Mouse (Mus musculus): ENCODE data around the gene Baz1b. TPM values are rescaled to one million over a fixed set of nuclear protein-coding genes. Genes with fewer than 3 reads are reported as not detected.

Gene Baz1b
- polyA plus RNA-seq, 1 experiment from 2014 or later, result 14.3 TPM

DNA sequence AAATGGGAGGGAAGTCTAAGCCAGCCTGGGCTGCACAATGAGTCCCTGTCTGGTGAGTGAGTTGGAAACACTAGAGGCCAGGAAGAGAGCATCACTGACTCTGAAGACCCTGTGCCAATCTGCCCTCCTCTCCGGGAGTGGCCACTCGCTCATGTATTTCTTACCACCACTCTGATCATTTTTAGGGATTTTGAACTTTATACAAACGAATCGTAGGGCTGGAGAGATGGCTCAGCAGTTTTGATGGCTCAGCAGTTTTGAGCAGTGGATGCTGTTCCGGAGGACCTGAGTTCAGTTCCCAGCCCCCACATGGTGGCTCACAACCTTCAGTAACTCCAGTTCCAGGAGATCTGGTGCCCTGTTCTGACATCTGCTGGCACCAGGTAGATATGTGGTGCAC is 14.1 kb upstream of the Baz1b start:
- Histone ChIP-seq H3K36me3 (ENCODE audit: control insufficient read depth, insufficient read depth) (peaks cover 23% of the 10 kb centered on the region), H3K9me3 (replicated peaks; ENCODE audit: control insufficient read depth, low read length) (no peaks in the 10 kb centered on the region), H3K4me2 (ENCODE audit: low read depth, low read length) (no peak overlapping the region), H3K27me3 (ENCODE audit: control insufficient read depth, insufficient read depth, low read depth, low read length) (no peaks in the 10 kb centered on the region), H3K4me3 (ENCODE audit: low read depth, low read length) (no peak overlapping the region), H3K4me1 (ENCODE audit: control insufficient read depth, low read depth, low read length) (peaks cover 18% of the 10 kb centered on the region), H3K9ac (ENCODE audit: low read depth, low read length) (no peak overlapping the region), H3K27ac (ENCODE audit: low read length) (no peak overlapping the region)
- no peak for ATAC-seq (ENCODE audit: low read depth)
- WGBS (ENCODE audit: insufficient replicate concordance), result 80% methylated on average over 5 of the region's 5 CpGs

DNA sequence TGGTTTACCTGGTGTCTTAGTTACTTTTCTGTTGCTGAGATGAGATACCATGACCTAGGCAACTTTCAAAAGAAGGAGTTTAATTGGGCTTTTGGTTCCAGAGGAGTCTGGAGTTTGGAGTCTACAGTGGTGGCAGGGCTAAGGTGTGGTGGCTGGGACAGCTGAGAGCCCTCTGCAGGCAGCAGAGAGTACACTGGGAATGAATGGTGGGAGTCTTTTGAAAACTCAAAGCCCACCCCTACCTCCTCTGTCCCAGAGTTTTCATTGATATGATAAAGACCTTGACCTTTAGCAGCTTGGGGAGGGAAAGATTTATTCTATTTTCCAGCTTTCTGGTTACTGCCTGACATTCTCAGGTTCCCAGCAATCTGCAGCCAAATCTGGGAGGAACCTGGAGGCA is 12.0 kb upstream of the Baz1b start:
- no peak overlapping the region for H3K27ac ChIP-seq (ENCODE audit: low read length)
- no peak overlapping the region for H3K9ac ChIP-seq (ENCODE audit: low read depth, low read length)
- H3K27me3 ChIP-seq (ENCODE audit: control insufficient read depth, insufficient read depth, low read depth, low read length), result no peaks in the 10 kb centered on the region
- H3K4me1 ChIP-seq (ENCODE audit: control insufficient read depth, low read depth, low read length), result peaks cover 7% of the 10 kb centered on the region
- no peak overlapping the region for H3K4me3 ChIP-seq (ENCODE audit: low read depth, low read length)
- H3K36me3 ChIP-seq (ENCODE audit: control insufficient read depth, insufficient read depth), result peaks cover 40% of the 10 kb centered on the region
- no peaks in the 10 kb centered on the region for H3K9me3 ChIP-seq (replicated peaks; ENCODE audit: control insufficient read depth, low read length)
- no peak overlapping the region for H3K4me2 ChIP-seq (ENCODE audit: low read depth, low read length)
- no peak for ATAC-seq (ENCODE audit: low read depth)

DNA sequence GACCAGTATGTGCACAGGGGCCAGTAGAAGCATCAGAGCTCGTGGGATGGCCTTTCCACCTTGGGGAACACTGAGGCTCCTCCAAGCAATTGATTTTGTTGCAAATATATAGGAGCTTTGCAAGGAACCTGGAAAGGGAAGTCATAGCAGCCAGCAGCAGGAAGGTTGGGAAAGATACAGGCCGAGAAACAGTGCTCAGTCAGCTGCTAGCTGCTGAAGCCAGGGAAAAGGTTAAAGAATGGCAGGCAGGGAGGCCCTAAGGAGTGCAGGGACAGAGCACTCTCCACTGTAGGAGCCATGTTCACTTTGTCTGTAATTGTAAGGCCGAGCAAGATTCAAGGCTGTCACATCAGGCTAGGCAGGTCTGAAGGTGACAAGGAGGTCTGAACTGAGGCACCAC is 8.5 kb upstream of the Baz1b start:
- Histone ChIP-seq H3K9ac (ENCODE audit: low read depth, low read length) (no peak overlapping the region), H3K4me3 (ENCODE audit: low read depth, low read length) (no peak overlapping the region), H3K27ac (ENCODE audit: low read length) (no peak overlapping the region), H3K4me2 (ENCODE audit: low read depth, low read length) (no peak overlapping the region), H3K4me1 (ENCODE audit: control insufficient read depth, low read depth, low read length) (no peaks in the 10 kb centered on the region; the same call in none of the 2 replicates), H3K27me3 (ENCODE audit: control insufficient read depth, insufficient read depth, low read depth, low read length) (no peaks in the 10 kb centered on the region), H3K36me3 (ENCODE audit: control insufficient read depth, insufficient read depth) (peaks cover 44% of the 10 kb centered on the region), H3K9me3 (replicated peaks; ENCODE audit: control insufficient read depth, low read length) (no peaks in the 10 kb centered on the region)
- ATAC-seq (ENCODE audit: low read depth), result no peak
- 59% methylated on average over 3 of the region's 3 CpGs for WGBS (ENCODE audit: insufficient replicate concordance)

DNA sequence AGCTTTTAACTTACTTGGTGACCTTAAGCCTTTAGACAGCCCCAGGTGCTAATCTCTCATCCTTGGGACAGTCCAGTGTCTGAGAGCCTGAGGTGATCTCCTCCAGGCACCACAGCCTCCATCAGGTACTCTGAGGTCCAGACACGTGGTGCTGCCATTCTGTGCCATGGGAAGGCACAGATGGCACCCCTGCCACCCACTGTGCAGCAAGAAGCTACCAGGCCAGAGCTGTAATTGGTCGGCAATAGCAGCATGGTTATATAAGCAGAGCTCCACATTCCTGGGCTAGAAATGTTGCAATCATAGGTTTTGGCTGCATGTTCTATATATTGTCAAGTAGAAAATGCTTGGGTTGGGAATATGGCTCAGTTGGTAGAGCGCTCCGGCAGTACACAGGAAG is 8.1 kb upstream of the Baz1b start:
- H3K36me3 ChIP-seq (ENCODE audit: control insufficient read depth, insufficient read depth), result peaks cover 40% of the 10 kb centered on the region
- H3K9ac ChIP-seq (ENCODE audit: low read depth, low read length), result no peak overlapping the region
- H3K27ac ChIP-seq (ENCODE audit: low read length), result no peak overlapping the region
- H3K27me3 ChIP-seq (ENCODE audit: control insufficient read depth, insufficient read depth, low read depth, low read length), result no peaks in the 10 kb centered on the region
- no peaks in the 10 kb centered on the region; the same call in none of the 2 replicates for H3K4me1 ChIP-seq (ENCODE audit: control insufficient read depth, low read depth, low read length)
- ATAC-seq (ENCODE audit: low read depth), result no peak
- 83% methylated on average over 4 of the region's 4 CpGs for WGBS (ENCODE audit: insufficient replicate concordance)
- H3K4me2 ChIP-seq (ENCODE audit: low read depth, low read length), result no peak overlapping the region
- H3K9me3 ChIP-seq (replicated peaks; ENCODE audit: control insufficient read depth, low read length), result no peaks in the 10 kb centered on the region
- no peak overlapping the region for H3K4me3 ChIP-seq (ENCODE audit: low read depth, low read length)

DNA sequence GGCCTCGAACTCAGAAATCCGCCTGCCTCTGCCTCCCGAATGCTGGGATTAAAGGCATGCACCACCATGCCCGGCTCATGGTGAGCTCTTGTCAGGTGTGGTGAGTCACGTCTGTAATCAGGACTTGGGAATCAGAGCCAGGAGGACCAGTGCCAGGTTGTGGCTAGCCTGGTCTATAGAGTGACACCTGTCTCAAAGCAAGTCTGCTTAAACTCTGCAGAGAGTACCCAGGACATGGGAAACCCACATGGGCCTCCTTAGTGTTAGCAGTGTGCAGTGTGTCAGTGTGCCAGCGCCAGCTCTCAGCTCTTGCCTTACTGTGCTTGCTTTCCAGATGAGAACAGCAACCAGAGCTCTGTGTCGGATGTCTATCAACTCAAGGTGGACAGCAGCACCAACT is 7.4 kb upstream of the Baz1b start:
- ATAC-seq (ENCODE audit: low read depth), result no peak
- Histone ChIP-seq H3K27ac (ENCODE audit: low read length) (no peak overlapping the region), H3K4me1 (ENCODE audit: control insufficient read depth, low read depth, low read length) (no peaks in the 10 kb centered on the region; the same call in none of the 2 replicates), H3K27me3 (ENCODE audit: control insufficient read depth, insufficient read depth, low read depth, low read length) (no peaks in the 10 kb centered on the region), H3K9me3 (replicated peaks; ENCODE audit: control insufficient read depth, low read length) (no peaks in the 10 kb centered on the region), H3K9ac (ENCODE audit: low read depth, low read length) (no peak overlapping the region), H3K4me3 (ENCODE audit: low read depth, low read length) (no peak overlapping the region), H3K4me2 (ENCODE audit: low read depth, low read length) (no peak overlapping the region), H3K36me3 (ENCODE audit: control insufficient read depth, insufficient read depth) (peaks cover 40% of the 10 kb centered on the region)
- WGBS (ENCODE audit: insufficient replicate concordance), result 84% methylated on average over 7 of the region's 7 CpGs

DNA sequence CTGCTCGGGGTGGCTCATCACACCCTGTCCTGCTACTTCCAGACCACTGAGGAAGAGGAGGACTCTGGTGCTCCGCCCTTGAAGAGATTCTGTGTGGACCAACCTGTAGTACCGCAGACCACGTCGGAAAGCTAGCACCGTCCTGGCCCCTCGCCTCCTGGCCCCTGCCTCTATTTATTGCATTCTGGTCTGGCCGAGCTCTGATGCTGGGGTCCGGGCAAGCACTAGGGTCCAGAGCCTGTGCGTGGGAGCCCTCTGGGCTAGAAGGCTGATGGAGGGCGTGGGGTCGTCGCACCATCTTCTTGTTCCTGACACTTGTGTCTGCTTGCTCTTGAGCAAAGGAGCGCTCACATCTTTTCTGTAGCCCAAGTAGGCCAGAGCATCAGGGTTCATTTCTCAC is 6.3 kb upstream of the Baz1b start:
- no peak for ATAC-seq (ENCODE audit: low read depth)
- no peak overlapping the region for H3K27ac ChIP-seq (ENCODE audit: low read length)
- H3K9me3 ChIP-seq (replicated peaks; ENCODE audit: control insufficient read depth, low read length), result no peaks in the 10 kb centered on the region
- H3K36me3 ChIP-seq (ENCODE audit: control insufficient read depth, insufficient read depth), result peaks cover 40% of the 10 kb centered on the region
- H3K4me1 ChIP-seq (ENCODE audit: control insufficient read depth, low read depth, low read length), result peaks cover 3% of the 10 kb centered on the region
- no peaks in the 10 kb centered on the region for H3K27me3 ChIP-seq (ENCODE audit: control insufficient read depth, insufficient read depth, low read depth, low read length)
- 81% methylated on average over 14 of the region's 14 CpGs for WGBS (ENCODE audit: insufficient replicate concordance)
- H3K9ac ChIP-seq (ENCODE audit: low read depth, low read length), result no peak overlapping the region
- H3K4me3 ChIP-seq (ENCODE audit: low read depth, low read length), result no peak overlapping the region
- no peak overlapping the region for H3K4me2 ChIP-seq (ENCODE audit: low read depth, low read length)

DNA sequence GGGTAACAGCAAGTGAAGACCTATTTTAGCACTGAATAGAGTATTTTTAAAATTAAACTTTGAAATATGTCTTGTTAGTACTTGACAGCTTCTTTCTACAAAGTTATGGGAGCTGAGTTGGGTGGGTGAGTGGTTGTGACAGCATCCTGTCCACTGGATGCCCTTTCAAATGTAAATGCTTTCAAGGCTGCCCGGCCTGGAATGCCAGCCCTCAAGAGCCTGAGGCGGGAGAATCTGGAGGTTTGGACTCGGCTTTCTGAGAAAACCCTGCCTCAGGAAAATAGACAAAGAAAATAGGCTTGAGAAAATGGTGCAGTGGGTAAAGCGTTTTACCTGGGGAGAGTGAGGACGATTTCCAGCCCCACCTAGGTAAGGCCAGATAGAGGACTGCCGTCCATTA is 5.3 kb upstream of the Baz1b start:
- Histone ChIP-seq H3K9ac (ENCODE audit: low read depth, low read length) (no peak overlapping the region), H3K4me2 (ENCODE audit: low read depth, low read length) (no peak overlapping the region), H3K9me3 (replicated peaks; ENCODE audit: control insufficient read depth, low read length) (no peaks in the 10 kb centered on the region), H3K27me3 (ENCODE audit: control insufficient read depth, insufficient read depth, low read depth, low read length) (no peaks in the 10 kb centered on the region), H3K4me3 (ENCODE audit: low read depth, low read length) (no peak overlapping the region), H3K27ac (ENCODE audit: low read length) (no peak overlapping the region), H3K4me1 (ENCODE audit: control insufficient read depth, low read depth, low read length) (peaks cover 10% of the 10 kb centered on the region), H3K36me3 (ENCODE audit: control insufficient read depth, insufficient read depth) (peaks cover 40% of the 10 kb centered on the region)
- WGBS (ENCODE audit: insufficient replicate concordance), result 77% methylated on average over 6 of the region's 6 CpGs
- ATAC-seq (ENCODE audit: low read depth), result no peak

DNA sequence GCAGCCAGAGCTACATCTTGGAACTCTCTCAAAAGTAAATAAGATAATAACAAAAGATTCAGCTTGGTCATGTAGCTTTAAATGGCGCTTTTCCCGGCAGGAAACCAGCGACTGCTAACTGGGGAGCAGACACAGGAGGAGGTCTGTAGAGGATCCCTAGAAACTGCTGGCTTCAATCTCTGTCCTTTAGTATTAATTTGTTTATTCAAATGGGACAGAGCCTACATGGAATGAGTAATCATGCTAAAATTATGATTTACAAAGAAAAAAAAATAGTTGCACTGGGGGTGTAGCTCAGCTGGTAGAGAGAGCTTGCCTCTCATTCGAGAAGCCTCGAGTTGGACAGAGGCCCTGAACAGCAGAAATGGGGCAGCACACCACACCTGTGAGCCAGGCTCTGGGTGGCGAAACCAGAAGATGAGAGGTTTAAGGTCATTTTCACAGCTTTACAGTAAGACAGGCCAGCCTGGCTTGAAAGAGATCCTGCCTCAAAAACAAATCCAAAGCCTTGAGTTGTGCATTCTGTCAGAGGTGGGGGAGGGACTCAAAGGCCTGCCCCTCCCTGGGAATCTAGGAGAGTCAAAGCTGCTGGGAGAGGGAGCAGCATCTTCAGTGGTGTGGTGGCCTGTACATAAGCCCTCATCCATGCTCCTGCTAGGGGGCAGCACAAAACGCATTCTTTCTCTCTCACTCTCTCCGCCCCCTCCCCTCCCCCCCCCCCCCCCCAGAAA is 3.8 kb upstream of the Baz1b start:
- WGBS (ENCODE audit: insufficient replicate concordance), result 53% methylated on average over 8 of the region's 8 CpGs
- Histone ChIP-seq H3K4me3 (ENCODE audit: low read depth, low read length) (no peak overlapping the region), H3K4me2 (ENCODE audit: low read depth, low read length) (no peak overlapping the region), H3K27me3 (ENCODE audit: control insufficient read depth, insufficient read depth, low read depth, low read length) (no peaks in the 10 kb centered on the region), H3K36me3 (ENCODE audit: control insufficient read depth, insufficient read depth) (peaks cover 29% of the 10 kb centered on the region), H3K9ac (ENCODE audit: low read depth, low read length) (no peak overlapping the region), H3K9me3 (replicated peaks; ENCODE audit: control insufficient read depth, low read length) (no peaks in the 10 kb centered on the region), H3K27ac (ENCODE audit: low read length) (no peak overlapping the region; the same call in 1 of the 2 replicates), H3K4me1 (ENCODE audit: control insufficient read depth, low read depth, low read length) (peaks cover 10% of the 10 kb centered on the region)
- ATAC-seq (ENCODE audit: low read depth), result no peak

DNA sequence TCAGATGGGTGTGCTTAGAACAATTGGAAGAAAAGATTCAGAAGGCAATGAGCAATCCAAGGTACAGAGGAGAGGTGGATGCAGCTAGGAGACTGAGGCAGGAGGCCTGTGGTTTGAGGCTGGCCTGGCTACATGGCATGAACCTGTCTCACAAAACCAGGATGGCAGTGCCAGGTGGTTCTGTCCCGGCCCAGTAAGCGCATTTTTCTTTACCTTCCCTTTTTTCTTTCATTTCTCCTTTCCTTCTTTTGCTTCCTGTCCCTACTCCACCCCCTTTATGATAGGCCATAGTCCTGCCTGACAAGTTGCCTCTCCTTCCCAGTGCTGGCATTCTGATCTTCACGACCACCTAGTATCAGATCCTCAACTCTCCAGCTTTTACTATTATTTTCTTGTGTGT is 2.0 kb upstream of the Baz1b start:
- H3K27me3 ChIP-seq (ENCODE audit: control insufficient read depth, insufficient read depth, low read depth, low read length), result no peaks in the 10 kb centered on the region
- H3K27ac ChIP-seq (ENCODE audit: low read length), result 0 out of 2 replicates have a peak overlapping the region, but pooled peaks have one; percentile 36
- WGBS (ENCODE audit: insufficient replicate concordance), result 88% methylated on average over 3 of the region's 3 CpGs
- H3K4me3 ChIP-seq (ENCODE audit: low read depth, low read length), result no peak overlapping the region
- ATAC-seq (ENCODE audit: low read depth), result no peak
- peaks cover 23% of the 10 kb centered on the region for H3K4me1 ChIP-seq (ENCODE audit: control insufficient read depth, low read depth, low read length)
- no peaks in the 10 kb centered on the region for H3K9me3 ChIP-seq (replicated peaks; ENCODE audit: control insufficient read depth, low read length)
- H3K4me2 ChIP-seq (ENCODE audit: low read depth, low read length), result no peak overlapping the region
- H3K9ac ChIP-seq (ENCODE audit: low read depth, low read length), result no peak overlapping the region
- H3K36me3 ChIP-seq (ENCODE audit: control insufficient read depth, insufficient read depth), result peaks cover 21% of the 10 kb centered on the region
